Mouse (Mus musculus) adrenal gland, postnatal 10 days (tissue): ENCODE measurements at regions not wholly inside any gene's neighbourhood (a gene's known extent, or its start where the extent isn't known, plus 50 kb on each side); places are given as distances from the start of the nearest gene placed in this dataset.
A peak's percentile ranks its signal among the peaks of the same experiment; 100 is the strongest.
"Not testable (repeated sequence)": the region's sequence is repeated elsewhere in the genome, so short reads cannot be mapped to it uniquely, and the experiment has no call there.

ENCODE experiments used
- DNase-seq: peaks from one replicate; pipeline ENCODE4 v3.0.0; 2021; ENCODE audit warnings: mixed read lengths

- DNase-seq, result peak; percentile 3
Observed at GRCm38 (mm10) chr12:115861759-115862158, 185.8 kb upstream of the Zfp386 start.

- not testable (repeated sequence) for DNase-seq
Observed at GRCm38 (mm10) chr12:115865059-115865756, 182.3 kb upstream of the Zfp386 start.

- peak; percentile 2 for DNase-seq
Observed at GRCm38 (mm10) chr12:115868631-115869030, 178.9 kb upstream of the Zfp386 start.

- DNase-seq, result not testable (repeated sequence)
Observed at GRCm38 (mm10) chr12:115872451-115872850, 175.1 kb upstream of the Zfp386 start.

GRCm38 (mm10) chr12:115873976-115874375 lies 173.5 kb upstream of the Zfp386 start:
- DNase-seq, result not testable (repeated sequence)

- DNase-seq, result no peak
Observed at GRCm38 (mm10) chr12:115883719-115884118, 163.8 kb upstream of the Zfp386 start.

- DNase-seq, result no peak
Observed at GRCm38 (mm10) chr12:115887976-115888375, 159.5 kb upstream of the Zfp386 start.

- DNase-seq, result not testable (repeated sequence)
Observed at GRCm38 (mm10) chr12:115892656-115893055, 154.9 kb upstream of the Zfp386 start.

GRCm38 (mm10) chr12:115912226-115912625 lies 135.3 kb upstream of the Zfp386 start:
- DNase-seq, result not testable (repeated sequence)

GRCm38 (mm10) chr12:115915420-115915819 lies 132.1 kb upstream of the Zfp386 start:
- DNase-seq, result not testable (repeated sequence)

- DNase-seq, result peak; percentile 1
Observed at GRCm38 (mm10) chr12:115920119-115920518, 127.4 kb upstream of the Zfp386 start.

- DNase-seq, result not testable (repeated sequence)
Observed at GRCm38 (mm10) chr12:115923999-115924398, 123.5 kb upstream of the Zfp386 start.

- not testable (repeated sequence) for DNase-seq
Observed at GRCm38 (mm10) chr12:115925542-115925941, 122.0 kb upstream of the Zfp386 start.

- DNase-seq, result not testable (repeated sequence)
Observed at GRCm38 (mm10) chr12:115952325-115952724, 95.2 kb upstream of the Zfp386 start.

- DNase-seq, result not testable (repeated sequence)
Observed at GRCm38 (mm10) chr12:115955477-115956177, 91.9 kb upstream of the Zfp386 start.

GRCm38 (mm10) chr12:115963701-115964100 lies 83.8 kb upstream of the Zfp386 start:
- not testable (repeated sequence) for DNase-seq

GRCm38 (mm10) chr12:115967522-115967921 lies 80.0 kb upstream of the Zfp386 start:
- not testable (repeated sequence) for DNase-seq
